Mouse (Mus musculus) left cerebral cortex, postnatal 10 days (tissue): ENCODE measurements around the gene Kcnj9. TPM values are rescaled to one million over a fixed set of nuclear protein-coding genes. Genes with fewer than 3 reads are reported as not detected.

Source experiments
- DNase-seq, 2 experiments: peaks; one replicate each; pipeline ENCODE4 v3.0.0; 2021 to 2022; ENCODE audit warnings: low spot score in 2 of 2, mixed read lengths in 1 of 2; ENCODE audit errors: extremely low spot score in 1 of 2
- intact Hi-C: fragments of 180-260 bp; cut with DNase I; formaldehyde crosslinking; loops from one replicate; pipeline ENCODE4 v1.15.1; 2025
- total RNA-seq, 2 experiments: library from RNA; stranded (reverse); gene quantifications; 2 replicates each; pipeline ENCODE4 v1.2.3; 2021

Kcnj9 gene
- total RNA-seq, 2 experiments from 2014 or later, result 77.8 to 84.5 TPM

- DNase-seq, result no peak
- intact Hi-C loops, result no loop called here
Observed at GRCm38 (mm10) chr1:172301180-172301579, 27.9 kb downstream of the Kcnj9 start.

GRCm38 (mm10) chr1:172300247-172300646, 28.9 kb downstream of the Kcnj9 start:
- no peak for DNase-seq

GRCm38 (mm10) chr1:172299528-172299927, 29.6 kb downstream of the Kcnj9 start:
- intact Hi-C loops, result no loop called here
- DNase-seq, result no peak

More at GRCm38 (mm10) chr1:172300247-172300646, 28.9 kb downstream of the Kcnj9 start:
- intact Hi-C loops, result no loop called here

GRCm38 (mm10) chr1:172297611-172298537, 31.2 kb downstream of the Kcnj9 start, which contains the start of gene Atp1a2:
Gene Atp1a2, minus strand, starts transcription at chr1:172298064.
- DNase-seq, result peak in 1 of 2 experiments; percentile 84

GRCm38 (mm10) chr1:172296816-172297510, 32.2 kb downstream of the Kcnj9 start:
- DNase-seq, result no peak
- intact Hi-C loops, result no loop called here

More at GRCm38 (mm10) chr1:172297611-172298537, 31.2 kb downstream of the Kcnj9 start, which contains the start of gene Atp1a2:
- intact Hi-C loops, result no loop called here

GRCm38 (mm10) chr1:172295751-172296197, 33.3 kb downstream of the Kcnj9 start:
- intact Hi-C loops, result no loop called here

GRCm38 (mm10) chr1:172293449-172293848, 35.7 kb downstream of the Kcnj9 start:
- intact Hi-C loops, result no loop called here
- no peak for DNase-seq

More at GRCm38 (mm10) chr1:172295751-172296197, 33.3 kb downstream of the Kcnj9 start:
- DNase-seq, result peak in 1 of 2 experiments; percentile 78

GRCm38 (mm10) chr1:172292880-172293279, 36.2 kb downstream of the Kcnj9 start:
- intact Hi-C loops, result no loop called here

GRCm38 (mm10) chr1:172289617-172289946, 39.5 kb downstream of the Kcnj9 start:
- intact Hi-C loops, result no loop called here
- no peak for DNase-seq

More at GRCm38 (mm10) chr1:172292880-172293279, 36.2 kb downstream of the Kcnj9 start:
- no peak for DNase-seq

- intact Hi-C loops, result no loop called here
- DNase-seq, result no peak
Observed at GRCm38 (mm10) chr1:172288900-172289616, 40.1 kb downstream of the Kcnj9 start.

- intact Hi-C loops, result no loop called here
Observed at GRCm38 (mm10) chr1:172286740-172287139, 42.4 kb downstream of the Kcnj9 start.

GRCm38 (mm10) chr1:172284221-172284620, 44.9 kb downstream of the Kcnj9 start:
- DNase-seq, result no peak
- intact Hi-C loops, result no loop called here

More at GRCm38 (mm10) chr1:172286740-172287139, 42.4 kb downstream of the Kcnj9 start:
- no peak for DNase-seq

- no peak for DNase-seq
- intact Hi-C loops, result no loop called here
Observed at GRCm38 (mm10) chr1:172283073-172283472, 46.0 kb downstream of the Kcnj9 start.

- intact Hi-C loops, result no loop called here
Observed at GRCm38 (mm10) chr1:172281522-172282254, 47.4 kb downstream of the Kcnj9 start.

GRCm38 (mm10) chr1:172279768-172280509, 49.2 kb downstream of the Kcnj9 start:
- intact Hi-C loops, result no loop called here
- DNase-seq, result no peak

More at GRCm38 (mm10) chr1:172281522-172282254, 47.4 kb downstream of the Kcnj9 start:
- no peak for DNase-seq

GRCm38 (mm10) chr1:172278328-172278727, 50.8 kb downstream of the Kcnj9 start:
- DNase-seq, result no peak
- intact Hi-C loops, result no loop called here

GRCm38 (mm10) chr1:172277172-172277571, 51.9 kb downstream of the Kcnj9 start:
- DNase-seq, result no peak
- intact Hi-C loops, result no loop called here

- intact Hi-C loops, result no loop called here
- no peak for DNase-seq
Observed at GRCm38 (mm10) chr1:172274547-172274946, 54.6 kb downstream of the Kcnj9 start.
